Mouse (Mus musculus) adrenal gland, adult (tissue): ENCODE measurements around the gene Pex10.

Experiments used
- DNase-seq, 2 experiments: peaks; one replicate each; pipeline ENCODE4 v3.0.0; 2022 to 2023; ENCODE audit warnings: low spot score in 1 of 2; ENCODE audit not compliant: inconsistent age in 2 of 2

Pex10 gene

GRCm38 (mm10) chr4:155066834-155067522, at the start of gene Pex10:
Gene Pex10, plus strand, starts transcription at chr4:155067016.
- DNase-seq: peak; percentile 98 to 99

GRCm38 (mm10) chr4:155017253-155017878, 49.5 kb upstream of the Pex10 start:
- DNase-seq: no peak

GRCm38 (mm10) chr4:155018066-155018465, 48.8 kb upstream of the Pex10 start:
- no peak for DNase-seq

GRCm38 (mm10) chr4:155018601-155019335, 48.0 kb upstream of the Pex10 start:
- DNase-seq: peak; percentile 13 to 52

GRCm38 (mm10) chr4:155019336-155019847, 47.4 kb upstream of the Pex10 start:
- DNase-seq: peak in 1 of 2 experiments; percentile 30

- no peak for DNase-seq
Measured at GRCm38 (mm10) chr4:155020141-155020540, 46.7 kb upstream of the Pex10 start.

GRCm38 (mm10) chr4:155020813-155021212, 46.0 kb upstream of the Pex10 start:
- DNase-seq: no peak

- DNase-seq: no peak
Measured at GRCm38 (mm10) chr4:155022228-155022855, 44.5 kb upstream of the Pex10 start.

GRCm38 (mm10) chr4:155024170-155025010, 42.4 kb upstream of the Pex10 start:
- DNase-seq: no peak

- DNase-seq: no peak
Measured at GRCm38 (mm10) chr4:155033115-155033514, 33.7 kb upstream of the Pex10 start.

- no peak for DNase-seq
Measured at GRCm38 (mm10) chr4:155034202-155034601, 32.6 kb upstream of the Pex10 start.

GRCm38 (mm10) chr4:155034787-155035186, 32.0 kb upstream of the Pex10 start:
- DNase-seq: no peak

- DNase-seq: no peak
Measured at GRCm38 (mm10) chr4:155040197-155040596, 26.6 kb upstream of the Pex10 start.

GRCm38 (mm10) chr4:155040696-155041095, 26.1 kb upstream of the Pex10 start:
- DNase-seq: no peak

- no peak for DNase-seq
Measured at GRCm38 (mm10) chr4:155042606-155043288, 24.1 kb upstream of the Pex10 start.

- DNase-seq: no peak
Measured at GRCm38 (mm10) chr4:155043289-155043625, 23.6 kb upstream of the Pex10 start.

- no peak for DNase-seq
Measured at GRCm38 (mm10) chr4:155046636-155047035, 20.2 kb upstream of the Pex10 start.

GRCm38 (mm10) chr4:155050116-155050515, 16.7 kb upstream of the Pex10 start:
- no peak for DNase-seq

GRCm38 (mm10) chr4:155056724-155057123, 10.1 kb upstream of the Pex10 start, which contains the start of gene Plch2:
Gene Plch2, minus strand, starts transcription at chr4:155056784.
- DNase-seq: peak in 1 of 2 experiments; percentile 32

GRCm38 (mm10) chr4:155058325-155058724, 8.5 kb upstream of the Pex10 start:
- DNase-seq: no peak
